Mouse (Mus musculus) layer of hippocampus, postnatal 36 days (tissue): ENCODE data around the gene Gm3486. TPM values are rescaled to one million over a fixed set of nuclear protein-coding genes. Genes with fewer than 3 reads are reported as not detected.
"Not testable (repeated sequence)": the region's sequence is repeated elsewhere in the genome, so short reads cannot be mapped to it uniquely, and the experiment has no call there.

ENCODE experiments used
- DNase-seq, 2 experiments: peaks; one replicate each; pipeline ENCODE4 v3.0.0; 2022
- total RNA-seq, 2 experiments: library from RNA; stranded (reverse); gene quantifications; 2 replicates each; pipeline ENCODE4 v1.2.3; 2021

Gene Gm3486
- not detected for total RNA-seq

DNA sequence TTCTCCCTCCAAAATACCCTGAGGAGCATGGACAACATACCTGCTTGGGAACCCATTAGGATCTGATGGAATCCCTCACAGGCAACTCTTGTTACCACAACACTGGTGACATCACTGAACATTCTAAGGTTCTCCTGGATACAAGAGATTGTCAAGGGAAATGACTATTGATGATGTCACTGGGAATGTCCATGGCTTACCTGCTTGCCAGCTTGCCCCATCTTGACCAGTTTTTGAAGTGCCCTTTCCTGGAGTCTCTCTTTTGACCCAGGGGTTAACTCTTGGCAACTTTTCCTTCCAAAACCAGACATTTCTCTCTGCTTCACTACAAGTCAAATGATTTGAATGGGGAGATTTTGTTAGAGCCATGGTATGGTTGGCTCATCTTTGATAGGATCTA, at the start of gene Gm3486:
Gene Gm3486, minus strand, starts transcription at position 101 of the 400 bp plus-strand sequence.
- not testable (repeated sequence) for DNase-seq

DNA sequence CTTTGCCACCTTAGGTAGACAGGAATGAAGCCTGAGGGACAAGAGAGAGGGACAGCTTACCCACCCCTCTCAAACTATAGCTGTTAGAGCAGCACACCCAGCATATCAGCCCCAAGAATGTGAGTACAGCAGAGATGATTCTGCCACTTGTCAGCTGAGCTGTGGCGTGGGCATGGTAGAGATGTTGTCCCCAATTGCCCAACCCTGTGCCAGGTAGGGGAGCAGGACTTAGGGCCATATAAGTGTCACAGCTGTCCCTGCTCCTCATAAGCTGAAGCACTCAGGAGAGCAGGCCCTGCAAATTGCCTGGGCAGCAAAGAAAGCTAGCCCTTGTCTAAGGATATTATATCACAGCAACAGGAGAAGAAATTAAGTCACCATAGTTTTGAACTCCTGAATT, 35.4 kb upstream of the Gm3486 start:
- DNase-seq: not testable (repeated sequence)

DNA sequence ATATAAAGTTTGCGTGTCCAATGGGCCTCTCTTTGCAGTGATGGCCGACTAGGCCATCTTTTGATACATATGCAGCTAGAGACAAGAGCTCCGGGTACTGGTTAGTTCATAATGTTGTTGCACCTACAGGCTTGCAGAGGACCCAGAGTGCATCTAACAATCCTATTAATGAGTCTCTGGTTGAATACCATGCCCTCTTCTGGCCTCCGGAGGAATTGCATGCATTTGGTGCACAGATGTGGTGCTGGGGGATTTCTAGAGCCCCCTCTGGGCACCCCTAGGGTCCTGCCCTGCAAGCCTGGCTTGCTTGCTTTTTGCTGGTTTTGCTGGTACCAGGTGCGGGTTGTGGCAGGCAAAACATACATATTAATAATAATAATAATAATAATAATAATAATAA, 31.4 kb upstream of the Gm3486 start:
- DNase-seq: not testable (repeated sequence)

DNA sequence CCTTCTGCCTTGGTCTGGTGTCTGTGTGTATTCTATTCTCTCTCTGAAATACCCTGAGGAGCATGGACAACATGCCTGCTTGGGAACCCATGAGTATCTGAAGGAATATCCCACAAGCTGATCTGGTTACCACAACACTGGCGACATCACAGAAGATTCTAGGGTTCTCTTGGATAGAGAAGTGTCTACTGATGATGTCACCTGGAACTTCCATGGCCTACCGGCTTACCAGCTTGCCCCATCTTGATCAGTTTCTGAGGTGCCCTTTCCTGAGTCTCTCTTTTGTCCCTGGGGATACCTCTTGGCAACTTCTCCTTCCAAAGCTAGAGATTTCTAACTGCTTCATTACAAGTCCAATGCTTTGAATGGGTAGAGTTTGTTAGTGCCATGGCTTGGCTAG, 35.9 kb downstream of the Gm3486 start, which contains the start of gene Gm7954:
Gene Gm7954, minus strand, starts transcription at position 101 of the 400 bp plus-strand sequence.
- not testable (repeated sequence) for DNase-seq

Other genes with a start within 250 kb of the Gm3486 start
- not detected for gene Gm2832, start 210.7 kb downstream of the Gm3486 start, total RNA-seq
- gene Gm5798, start 140.9 kb downstream of the Gm3486 start, total RNA-seq: not detected
- not detected for gene Gm7945, start 103.1 kb downstream of the Gm3486 start, total RNA-seq
- not detected for gene Gm6482, start 81.2 kb downstream of the Gm3486 start, total RNA-seq
- gene Gm7954, start 36.0 kb downstream of the Gm3486 start, total RNA-seq: not detected
- gene Gm7970, start 66.1 kb upstream of the Gm3486 start, total RNA-seq: not detected
- gene 1700049E17Rik2, start 83.7 kb upstream of the Gm3486 start, total RNA-seq: not detected
- gene Gm3072, start 135.1 kb upstream of the Gm3486 start, total RNA-seq: not detected
- gene Gm3676, start 157.0 kb upstream of the Gm3486 start, total RNA-seq: not detected
- gene Gm8068, start 212.4 kb upstream of the Gm3486 start, total RNA-seq: not detected